Mouse (Mus musculus) heart, adult 18-20 months (tissue): ENCODE data around the gene 2010109A12Rik. TPM values are rescaled to one million over a fixed set of nuclear protein-coding genes. Genes with fewer than 3 reads are reported as not detected.

Experiments used
- DNase-seq, 2 experiments: peaks; one replicate each; pipeline ENCODE4 v3.0.0; 2021 to 2022; ENCODE audit warnings: mixed read lengths in 1 of 2
- total RNA-seq, 2 experiments: library from RNA; stranded (reverse); gene quantifications; 2 replicates each; pipeline ENCODE4 v1.2.3; 2021

Gene 2010109A12Rik
- total RNA-seq, 2 experiments from 2014 or later, result 0.41 to 0.55 TPM

- no peak for DNase-seq
Measured at GRCm38 (mm10) chr5:93231721-93232120, 25.4 kb downstream of the 2010109A12Rik start.

GRCm38 (mm10) chr5:93232838-93233237 lies 26.5 kb downstream of the 2010109A12Rik start:
- no peak for DNase-seq

GRCm38 (mm10) chr5:93234130-93234529 lies 27.8 kb downstream of the 2010109A12Rik start:
- no peak for DNase-seq

- no peak for DNase-seq
Measured at GRCm38 (mm10) chr5:93234605-93235004, 28.3 kb downstream of the 2010109A12Rik start.

DNA sequence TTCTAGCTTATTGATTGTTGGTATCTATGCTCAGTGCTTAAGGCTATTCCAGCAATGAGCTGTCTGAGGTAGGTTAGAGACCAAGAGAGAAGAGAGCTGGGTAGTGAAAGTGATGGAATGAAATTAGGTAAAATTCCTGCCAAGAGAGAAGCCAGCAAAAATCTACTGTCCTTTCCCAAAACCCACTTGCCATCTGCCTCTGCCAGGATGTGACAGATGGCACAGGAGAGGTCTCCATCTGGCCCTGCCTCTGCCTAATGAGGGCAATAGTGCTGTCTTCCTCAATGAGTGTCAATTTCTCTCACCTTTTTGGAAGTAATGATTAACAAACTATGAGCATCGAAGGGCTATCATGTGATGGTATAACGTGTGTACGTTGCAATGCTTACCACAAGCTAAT lies 29.6 kb downstream of the 2010109A12Rik start:
- DNase-seq, result no peak

GRCm38 (mm10) chr5:93236541-93236940 lies 30.2 kb downstream of the 2010109A12Rik start:
- DNase-seq, result no peak

- no peak for DNase-seq
Measured at GRCm38 (mm10) chr5:93239590-93240544, 33.5 kb downstream of the 2010109A12Rik start.

GRCm38 (mm10) chr5:93245280-93245679 lies 39.0 kb downstream of the 2010109A12Rik start:
- no peak for DNase-seq

DNA sequence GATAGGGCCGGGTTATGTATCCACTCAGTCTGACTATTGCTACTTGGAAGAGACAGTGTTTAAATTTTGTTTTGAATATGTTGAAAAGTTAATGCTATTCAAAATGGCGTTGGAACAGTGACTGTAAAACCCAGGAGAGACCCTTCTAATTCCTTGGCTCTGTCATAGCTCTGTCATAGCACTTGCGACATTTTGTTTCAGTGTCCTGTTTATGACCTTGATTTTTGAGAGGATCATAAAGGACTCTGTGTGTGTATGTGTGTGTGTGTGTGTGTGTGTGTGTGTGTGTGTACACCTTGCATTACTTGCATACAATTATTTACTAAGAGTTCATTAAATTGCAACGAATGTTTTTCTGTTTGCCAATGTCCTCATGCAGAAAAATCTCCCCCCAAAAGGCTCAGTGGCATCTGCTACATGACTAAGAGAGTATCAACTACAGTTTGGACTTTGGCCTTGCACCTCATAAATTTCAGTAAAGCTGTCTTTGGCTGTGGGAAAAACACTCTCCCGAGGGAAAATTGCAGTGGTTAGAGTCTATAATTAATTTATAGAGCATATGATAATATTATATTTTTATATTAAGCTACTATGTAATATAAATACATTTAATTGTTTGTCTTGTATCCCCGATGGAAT lies 43.7 kb downstream of the 2010109A12Rik start:
- no peak for DNase-seq

DNA sequence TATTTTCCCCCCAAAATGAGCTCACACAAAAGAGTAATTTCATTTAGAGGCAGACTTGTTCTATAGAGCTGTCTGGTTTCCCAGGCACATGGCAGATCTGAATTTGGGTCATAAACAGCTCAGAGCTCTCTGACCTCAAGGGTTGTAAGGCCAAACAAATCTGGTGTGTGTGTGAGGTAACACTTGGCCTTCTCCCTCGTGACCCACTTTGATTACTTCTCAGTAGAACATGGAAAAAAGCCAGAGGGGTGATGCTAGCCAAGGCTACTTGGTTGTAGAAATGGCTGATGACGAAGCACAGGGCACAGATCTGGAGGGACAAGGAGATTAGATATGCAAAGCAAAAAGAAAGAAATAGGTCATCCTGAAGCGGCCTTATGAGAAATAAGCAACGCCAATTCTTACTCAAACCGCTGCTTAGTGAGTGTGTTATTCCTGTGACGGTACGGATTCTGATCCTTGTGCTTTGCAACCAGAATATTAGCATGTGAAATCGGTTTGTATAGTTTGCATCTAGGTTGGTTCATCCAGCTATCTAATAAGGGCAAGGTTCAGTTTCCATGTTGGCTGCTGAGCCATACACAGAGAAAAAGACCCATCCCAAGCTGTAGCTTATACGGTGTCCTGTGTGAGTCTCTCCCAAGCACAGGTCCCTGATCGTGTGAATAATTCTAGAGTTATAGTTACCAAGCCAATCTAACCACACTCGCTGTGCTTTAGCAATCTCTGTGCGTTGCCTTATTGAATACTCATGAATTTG lies 44.9 kb downstream of the 2010109A12Rik start:
- peak; percentile 87 to 91 for DNase-seq

GRCm38 (mm10) chr5:93255759-93256265 lies 49.5 kb downstream of the 2010109A12Rik start:
- no peak for DNase-seq

DNA sequence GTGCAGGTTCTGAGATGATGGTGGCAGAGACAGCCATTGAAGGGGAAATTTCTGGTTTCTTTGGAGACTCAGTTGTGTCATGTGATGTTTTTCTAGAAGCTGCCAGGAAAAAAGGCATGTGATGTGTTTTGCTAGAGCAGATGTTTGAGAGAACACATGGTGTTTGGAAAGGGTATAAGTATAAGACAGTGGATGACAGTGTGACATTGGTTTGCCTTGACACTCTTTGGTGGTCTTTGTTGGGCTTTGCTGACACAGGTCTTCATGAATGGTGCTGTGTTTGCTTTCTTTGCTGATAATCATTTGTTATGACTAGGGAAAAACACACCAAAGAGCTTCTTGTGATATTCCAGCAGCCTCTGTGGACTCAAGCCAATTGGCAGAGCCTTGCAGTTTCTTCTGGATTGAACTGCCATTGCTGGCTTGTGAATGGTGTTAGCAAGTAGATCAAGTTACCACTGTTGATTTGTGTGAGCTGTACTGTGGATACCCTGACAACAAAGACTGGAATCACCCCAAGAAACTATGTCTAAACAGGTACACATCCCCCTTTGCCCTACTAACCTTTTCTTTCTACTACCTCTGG lies 50.6 kb downstream of the 2010109A12Rik start:
- DNase-seq, result peak in 1 of 2 experiments; percentile 13

- DNase-seq, result no peak
Measured at GRCm38 (mm10) chr5:93259349-93259748, 53.0 kb downstream of the 2010109A12Rik start.

GRCm38 (mm10) chr5:93260983-93261382 lies 54.7 kb downstream of the 2010109A12Rik start:
- no peak for DNase-seq

- no peak for DNase-seq
Measured at GRCm38 (mm10) chr5:93262751-93263150, 56.4 kb downstream of the 2010109A12Rik start.

Other genes with a start within 250 kb of the 2010109A12Rik start
- gene Sowahb, start 161.5 kb upstream of the 2010109A12Rik start, total RNA-seq, result under 1 TPM; 0.07 to 0.08 TPM
- gene Sept11, start 113.1 kb upstream of the 2010109A12Rik start, total RNA-seq, result 10 to 100 TPM; 26.9 to 27.3 TPM
- gene Ccni, start within 50 bp of the 2010109A12Rik start, total RNA-seq, result 100 to 1,000 TPM; 154 to 176 TPM
- 10 to 100 TPM; 13.0 to 20.1 TPM for gene Ccng2, start 60.7 kb downstream of the 2010109A12Rik start, total RNA-seq